Mouse (Mus musculus) liver, embryonic 14.5 days (tissue): ENCODE measurements at regions not wholly inside any gene's neighbourhood (a gene's known extent, or its start where the extent isn't known, plus 50 kb on each side); places are given as distances from the start of the nearest gene placed in this dataset.
A peak's percentile ranks its signal among the peaks of the same experiment; 100 is the strongest.

Source experiments
- ATAC-seq: fragments of 200-750 bp; cut with Nextera tagmentation; 2 replicates; pipeline ENCODE4 v1.8.0; 2017; ENCODE audit warnings: moderate number of reproducible peaks, mild to moderate bottlenecking, moderate library complexity; ENCODE audit not compliant: insufficient read depth
- DNase-seq, 3 experiments: peaks; one replicate each; pipeline ENCODE4 v3.0.0-alpha.2; 2012 to 2013; ENCODE audit warnings: low read depth in 3 of 3, low spot score in 3 of 3
- H3K27ac ChIP-seq: fragments of 300-500 bp; sonication (generic); 2 replicates; pipeline ENCODE4 v1.5.1; 2014; ENCODE audit warnings: moderate library complexity, mild to moderate bottlenecking, control low read depth, inconsistent platforms
- H3K27me3 ChIP-seq: fragments of 300-500 bp; sonication (generic); 2 replicates; pipeline ENCODE4 v1.6.1; 2014; ENCODE audit warnings: mild to moderate bottlenecking, low read length, moderate library complexity; ENCODE audit not compliant: control insufficient read depth, insufficient read depth
- H3K36me3 ChIP-seq: fragments of 300-500 bp; sonication (generic); replicated peaks from 2 replicates; pipeline ENCODE4 v1.6.1; 2014; ENCODE audit warnings: low read depth; ENCODE audit not compliant: control insufficient read depth, insufficient read depth
- H3K4me1 ChIP-seq, 2 experiments: fragments of 200-500 bp in 1 of 2; fragments of 300-500 bp in 1 of 2; sonication (generic) in 1 of 2; replicated peaks; 2 replicates each; pipeline ENCODE4 v1.6.1; 2012 to 2014; ENCODE audit warnings: antibody characterized with exemption in 1 of 2, inconsistent platforms in 1 of 2, low read length in 1 of 2; ENCODE audit not compliant: control insufficient read depth in 2 of 2, insufficient read depth in 2 of 2
- H3K4me2 ChIP-seq: fragments of 300-500 bp; sonication (generic); 2 replicates; pipeline ENCODE4 v1.6.1; 2014; ENCODE audit warnings: low read depth, mild to moderate bottlenecking, control low read depth, moderate library complexity
- H3K4me3 ChIP-seq, 2 experiments: fragments of 200-500 bp in 1 of 2; fragments of 300-500 bp in 1 of 2; sonication (generic) in 1 of 2; 2 replicates each; pipeline ENCODE4 v1.5.1; 2012 to 2014; ENCODE audit warnings: low read depth in 2 of 2, low read length in 2 of 2, mild to moderate bottlenecking in 2 of 2, control low read depth in 1 of 2, inconsistent platforms in 1 of 2, moderate library complexity in 1 of 2; ENCODE audit not compliant: insufficient read depth in 1 of 2
- H3K9ac ChIP-seq: fragments of 300-500 bp; sonication (generic); replicated peaks from 2 replicates; pipeline ENCODE4 v1.6.1; 2014; ENCODE audit warnings: mild to moderate bottlenecking, control low read depth, moderate library complexity
- H3K9me3 ChIP-seq: fragments of 300-500 bp; sonication (generic); 2 replicates; pipeline ENCODE4 v1.6.1; 2016; ENCODE audit warnings: low read length, mixed read lengths; ENCODE audit not compliant: control insufficient read depth
- CTCF ChIP-seq: IDR thresholded peaks from 2 replicates; pipeline ENCODE4 v1.5.1; 2016; ENCODE audit warnings: antibody characterized with exemption, low read depth, control low read depth
- EP300 ChIP-seq: IDR thresholded peaks from 2 replicates; pipeline ENCODE4 v1.6.1; 2016; ENCODE audit warnings: antibody characterized with exemption, low read depth
- WGBS: fragments of 180-500 bp; shearing (Covaris S2); extraction: QIAGEN DNeasy Blood & Tissue Kit; methylation state at CpG from one replicate; pipeline ENCODE4 v1.1.7; 2014; ENCODE audit not compliant: insufficient replicate concordance; 5-methylcytosine and 5-hydroxymethylcytosine counted together

DNA sequence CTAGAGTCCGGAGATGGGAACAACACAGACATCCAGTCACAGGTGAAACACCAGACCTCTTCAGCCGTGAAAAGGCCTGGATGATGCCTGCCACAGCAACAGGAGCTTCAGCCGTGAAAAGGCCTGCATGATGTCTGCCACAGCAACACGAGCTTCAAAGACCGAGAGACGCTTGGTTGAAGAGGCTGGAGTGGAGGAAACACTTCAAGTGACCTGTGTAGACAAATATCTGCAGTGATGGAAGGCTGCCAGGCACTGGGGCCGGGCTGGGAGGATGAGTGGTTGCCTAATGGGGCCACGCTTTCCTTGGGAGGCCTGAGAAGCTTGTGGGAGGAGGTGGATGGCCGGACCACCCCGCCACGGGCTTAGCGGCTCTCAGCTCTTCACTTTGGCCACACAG lies 69.7 kb upstream of the Casz1 start:
- WGBS = 59% methylated on average over 12 of the region's 12 CpGs
- Histone ChIP-seq H3K27ac (no peak overlapping the region), H3K9ac (no peak overlapping the region), H3K4me2 (no peak overlapping the region), H3K4me1 (no peaks in the 10 kb centered on the region), H3K36me3 (no peaks in the 10 kb centered on the region), H3K4me3 (no peak overlapping the region), H3K27me3 (no peaks in the 10 kb centered on the region), H3K9me3 (no peaks in the 10 kb centered on the region)
- TF ChIP-seq EP300 (no peak), CTCF (no peak)
- ATAC-seq (no peak), DNase-seq (no peak)

DNA sequence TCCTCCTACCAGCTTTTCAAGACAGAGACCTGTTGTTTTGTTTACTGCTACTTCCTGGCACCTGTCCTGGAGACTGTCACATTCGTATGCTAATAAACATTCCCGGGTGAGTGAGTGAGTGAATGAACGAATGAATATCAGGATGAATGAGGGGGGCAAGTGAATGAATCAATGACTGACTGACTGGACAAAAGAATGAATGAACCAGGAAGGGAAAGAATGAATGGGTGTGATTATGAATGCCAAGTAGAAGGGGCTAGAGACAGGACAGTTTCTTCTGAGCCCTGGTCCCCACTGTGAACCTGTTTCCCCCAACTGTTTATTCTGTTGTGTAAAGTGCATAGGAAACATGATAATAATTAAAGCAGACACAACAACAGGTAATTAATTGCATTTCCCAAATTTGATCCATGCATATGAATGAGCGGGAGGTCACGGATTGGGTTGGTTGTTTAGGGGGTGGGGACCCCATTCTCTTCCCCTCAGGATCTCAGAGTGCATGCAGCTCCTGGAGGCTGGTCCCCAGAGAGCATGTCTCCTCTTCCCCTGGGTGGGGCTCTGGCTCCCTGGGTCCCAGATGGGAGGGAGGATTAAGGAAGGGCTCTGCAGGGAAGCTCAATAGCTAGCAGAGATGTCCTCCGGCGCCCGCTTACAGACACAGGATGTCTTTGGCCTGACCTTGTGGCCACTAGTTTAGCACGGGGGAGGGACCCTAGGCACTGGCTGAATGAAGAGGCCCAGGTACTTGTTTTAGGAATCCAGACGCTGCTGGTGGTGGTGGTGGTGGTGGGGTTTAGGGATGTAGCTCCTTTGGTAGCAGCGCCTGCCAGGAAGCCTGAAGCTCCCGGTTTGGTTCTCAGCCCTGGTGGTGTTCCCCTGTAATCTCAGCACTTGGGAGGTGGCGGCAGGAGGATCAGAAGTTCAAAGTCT lies 65.4 kb upstream of the Casz1 start:
- Histone ChIP-seq H3K9ac (no peak overlapping the region), H3K4me1 (no peaks in the 10 kb centered on the region), H3K9me3 (no peaks in the 10 kb centered on the region), H3K36me3 (no peaks in the 10 kb centered on the region), H3K4me3 (no peak overlapping the region), H3K4me2 (no peak overlapping the region), H3K27me3 (peaks cover 6% of the 10 kb centered on the region), H3K27ac (no peak overlapping the region)
- ATAC-seq (no peak), DNase-seq (no peak)
- no peak for TF ChIP-seq EP300
- TF ChIP-seq CTCF = no peak
- 27% methylated on average over 13 of the region's 13 CpGs for WGBS

DNA sequence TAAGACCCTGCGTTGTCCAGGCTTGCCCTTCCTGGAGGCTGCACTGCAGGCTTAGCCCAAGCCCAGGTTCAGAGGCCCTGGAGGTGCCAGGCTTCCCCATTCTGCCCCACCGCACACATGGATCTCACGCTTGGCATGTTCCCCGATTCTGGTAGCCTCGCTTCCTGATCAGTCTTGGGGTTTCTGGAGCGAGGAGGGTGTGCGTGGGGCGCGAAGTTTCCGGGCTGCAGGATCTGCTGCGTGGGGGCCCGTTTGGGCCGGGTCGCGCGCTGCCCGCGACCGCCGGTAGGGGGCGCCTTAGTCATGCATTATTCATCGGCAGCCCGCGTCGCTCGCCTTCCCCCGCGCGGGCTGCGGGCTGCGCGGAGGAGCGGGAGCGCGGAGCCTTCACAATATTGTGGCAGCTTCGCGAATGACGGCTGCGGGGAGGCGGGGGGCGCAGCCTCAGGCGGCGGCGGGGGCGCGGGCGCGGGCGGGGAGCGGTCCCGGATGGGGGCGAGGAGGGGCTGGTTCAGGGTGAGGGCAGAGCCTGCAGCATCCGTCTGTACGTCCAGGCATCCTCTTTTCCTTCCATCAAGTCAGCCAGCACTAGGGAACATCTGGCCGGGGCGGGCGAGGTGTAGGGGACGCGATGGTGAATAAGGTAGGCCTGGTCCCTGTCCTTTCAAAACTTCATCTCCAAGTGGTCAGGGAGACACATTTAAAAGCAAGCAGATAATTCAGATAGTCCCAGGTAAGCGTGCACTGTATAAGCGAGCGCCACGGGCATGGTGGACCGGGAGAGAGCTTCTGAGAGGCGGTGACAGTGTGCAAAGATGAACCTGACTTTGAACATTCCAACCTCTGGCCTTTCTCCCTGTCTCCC lies 61.4 kb upstream of the Casz1 start:
- peak; percentile 62 for TF ChIP-seq CTCF
- TF ChIP-seq EP300 = no peak
- Histone ChIP-seq H3K9ac (no peak overlapping the region), H3K9me3 (no peaks in the 10 kb centered on the region), H3K27ac (no peak overlapping the region), H3K36me3 (no peaks in the 10 kb centered on the region), H3K27me3 (peaks cover 6% of the 10 kb centered on the region), H3K4me1 (no peaks in the 10 kb centered on the region), H3K4me3 (peak overlapping the region in 1 of 2 experiments; percentile 17; a peak in 2 of 4 replicates), H3K4me2 (peak overlapping the region; percentile 40)
- WGBS = 3% methylated on average over 62 of the region's 65 CpGs
- DNase-seq (no peak), ATAC-seq (no peak)

DNA sequence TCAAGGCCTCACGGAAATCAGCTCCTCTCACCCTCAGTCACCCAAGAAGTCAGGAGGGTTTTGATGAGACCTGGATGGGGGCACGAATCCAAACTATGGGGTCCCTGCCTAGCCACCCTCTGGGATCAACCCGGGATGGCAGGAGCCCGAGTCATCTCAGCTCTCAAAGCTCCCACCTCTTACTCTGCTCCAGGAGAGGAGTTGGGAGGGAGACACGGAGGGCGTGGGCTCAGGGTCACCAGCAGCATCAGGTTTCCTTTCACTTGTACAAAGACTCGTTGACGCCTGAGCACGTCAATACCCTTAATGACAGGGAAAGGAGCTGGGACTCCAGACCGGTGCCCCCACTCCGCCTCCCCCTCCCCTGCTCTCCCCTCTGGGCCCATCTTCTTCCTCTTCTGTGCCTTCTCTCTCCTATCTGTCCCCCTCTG lies 60.8 kb upstream of the Casz1 start:
- Histone ChIP-seq H3K4me3 (no peak overlapping the region), H3K9me3 (no peaks in the 10 kb centered on the region), H3K36me3 (no peaks in the 10 kb centered on the region), H3K27me3 (peaks cover 6% of the 10 kb centered on the region), H3K27ac (no peak overlapping the region), H3K4me2 (no peak overlapping the region), H3K4me1 (no peaks in the 10 kb centered on the region), H3K9ac (no peak overlapping the region)
- 24% methylated on average over 11 of the region's 11 CpGs for WGBS
- TF ChIP-seq CTCF (no peak), EP300 (no peak)
- DNase-seq (no peak), ATAC-seq (no peak)

DNA sequence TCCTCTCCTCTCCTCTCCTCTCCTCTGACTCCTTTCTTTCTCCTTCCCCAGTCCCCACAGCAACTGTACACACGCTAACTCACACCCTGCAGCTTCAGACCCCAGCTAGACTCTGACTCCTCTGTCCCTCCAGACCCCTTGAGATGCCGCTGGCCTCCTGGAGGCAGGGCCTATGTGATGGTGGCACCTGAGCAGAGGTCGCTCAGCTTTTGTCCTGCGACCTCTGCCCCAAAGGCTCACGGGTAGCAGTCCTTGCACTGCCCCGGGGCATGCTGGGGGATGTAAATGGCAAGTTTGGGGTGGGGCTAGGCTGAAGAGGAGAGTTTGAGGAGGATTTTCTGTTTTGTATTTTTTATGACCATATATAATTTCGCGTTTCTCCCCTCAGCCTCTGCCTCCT lies 60.2 kb upstream of the Casz1 start:
- Histone ChIP-seq H3K9ac (no peak overlapping the region), H3K9me3 (no peaks in the 10 kb centered on the region), H3K4me3 (no peak overlapping the region), H3K4me2 (no peak overlapping the region), H3K27ac (no peak overlapping the region), H3K36me3 (no peaks in the 10 kb centered on the region), H3K4me1 (no peaks in the 10 kb centered on the region), H3K27me3 (peaks cover 6% of the 10 kb centered on the region)
- no peak for DNase-seq
- TF ChIP-seq CTCF = no peak
- no peak for TF ChIP-seq EP300
- WGBS = 43% methylated on average over 8 of the region's 8 CpGs
- ATAC-seq = no peak
